Mouse (Mus musculus) bone marrow macrophage, adult 2 months (primary cell): Measurements from ENCODE around the gene Cd164l2.

Source experiments
- CTCF ChIP-seq: IDR thresholded peaks from 2 replicates; pipeline ENCODE4 v1.5.1; 2012; ENCODE audit warnings: low read depth, mild to moderate bottlenecking, low read length, moderate library complexity
- POLR2A ChIP-seq: IDR thresholded peaks from 2 replicates; pipeline ENCODE4 v1.6.1; 2012; ENCODE audit warnings: mild to moderate bottlenecking, low read depth, low read length, borderline replicate concordance

- no peak for TF ChIP-seq POLR2A
- TF ChIP-seq CTCF: no peak
Measured at GRCm38 (mm10) chr4:133196136-133196535, 15.8 kb upstream of the Cd164l2 start.
